Mouse (Mus musculus): ENCODE data around the gene Rnf19b.

- TF ChIP-seq CHD2 (IDR thresholded peaks at IDR 0.05; ENCODE audit: low read depth, low read length) (no peak), HCFC1 (IDR thresholded peaks at IDR 0.05; ENCODE audit: borderline replicate concordance, insufficient read depth, low read length) (no peak)
These were observed 52.7 kb downstream of the Rnf19b start for GRCm38 (mm10) chr4:129110804-129111203.

All from ES-E14 (cell line).